In the genomic region with DNA sequence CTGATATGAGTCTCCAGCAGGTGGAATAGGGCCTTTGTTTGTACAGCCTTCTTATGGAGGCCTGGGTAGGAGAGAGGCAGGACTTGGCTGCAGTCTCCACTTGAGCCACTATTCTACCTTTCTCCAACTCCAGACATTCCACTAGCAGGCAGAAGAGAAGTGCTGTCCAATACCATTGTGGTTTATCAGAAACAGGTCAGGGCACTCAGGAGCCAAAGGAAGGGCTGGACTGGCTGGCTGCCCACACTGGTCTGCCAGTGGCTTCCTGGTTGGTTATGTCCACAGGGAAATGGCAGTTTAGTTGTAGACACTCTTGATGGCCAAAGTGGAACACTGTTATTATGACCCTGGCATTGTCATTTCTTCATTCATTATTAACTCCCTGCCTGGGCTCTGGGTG, we compare ENCODE assay signal across 12 mouse cellular contexts.
"Had no signal": no experiment of that assay in that cellular context is flagged by ENCODE, and none has a peak within 500 bp of the region (broad histone marks: within the 10 kb centered on the region; RNA-seq: fewer than 3 reads in every experiment).

No protein-coding gene starts in this region.

- H3K36me3 ChIP-seq: intestine, embryonic 15.5 days; limb, embryonic 15.5 days; neural tube, embryonic 15.5 days had no signal

- H3K4me3 ChIP-seq: intestine, embryonic 15.5 days; limb, embryonic 15.5 days; myocyte; neural tube, embryonic 15.5 days had no signal

- H3K9ac ChIP-seq: intestine, embryonic 15.5 days; limb, embryonic 15.5 days; liver, embryonic 14.5 days; lung, embryonic 14.5 days; neural tube, embryonic 15.5 days had no signal

- H3K27me3 ChIP-seq: intestine, embryonic 15.5 days; limb, embryonic 15.5 days; neural tube, embryonic 15.5 days had no signal

- H3K4me1 ChIP-seq: limb, embryonic 15.5 days; neural tube, embryonic 15.5 days had no signal

- ATAC-seq: intestine, embryonic 15.5 days had no signal

- DNase-seq: kidney, postnatal 14 days; layer of hippocampus, adult 9-11 months; layer of hippocampus, postnatal 36 days; lung, embryonic 14.5 days; midbrain, embryonic 14.5 days; thymus, adult 18-20 months; thymus, postnatal 14 days had no signal

- H3K27ac ChIP-seq: intestine, embryonic 15.5 days; limb, embryonic 15.5 days; liver, embryonic 14.5 days; neural tube, embryonic 15.5 days had no signal

- H3K4me2 ChIP-seq: intestine, embryonic 15.5 days; limb, embryonic 15.5 days; lung, embryonic 14.5 days; neural tube, embryonic 15.5 days had no signal

- H3K9me3 ChIP-seq: intestine, embryonic 15.5 days; limb, embryonic 15.5 days; neural tube, embryonic 15.5 days had no signal
